Mouse (Mus musculus): Measurements from ENCODE around the gene Nsun7. TPM values are rescaled to one million over a fixed set of nuclear protein-coding genes. Genes with fewer than 3 reads are reported as not detected.

The Nsun7 gene
- polyA plus RNA-seq, 1 experiment: 4.2 TPM

DNA sequence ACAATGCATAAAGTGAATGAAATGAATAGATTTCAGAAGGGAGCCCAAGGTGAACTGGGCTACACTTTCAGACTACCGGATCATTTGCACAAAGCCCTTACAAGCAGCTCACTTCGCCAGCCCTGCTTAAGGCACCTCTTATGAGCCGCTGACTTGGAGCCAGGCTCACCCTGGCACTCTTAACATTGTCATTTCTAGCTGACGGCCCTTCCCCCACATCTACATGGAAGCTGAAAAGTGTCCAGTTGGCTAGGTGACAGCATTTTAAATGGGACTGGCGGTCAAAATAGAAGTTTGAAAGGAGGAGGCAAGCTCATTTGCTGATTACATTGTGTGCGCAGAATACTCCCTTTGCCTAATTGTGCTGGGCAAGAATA lies 78.3 kb downstream of the Nsun7 start:
- no peak for TF ChIP-seq CTCF (IDR thresholded peaks at IDR 0.05; ENCODE audit: borderline replicate concordance, insufficient read depth, low read depth, low read length)
- TF ChIP-seq POLR2A (IDR thresholded peaks at IDR 0.05; ENCODE audit: borderline replicate concordance, insufficient read depth, low read length): no peak
- Histone ChIP-seq H3K27me3 (ENCODE audit: control insufficient read depth, insufficient read depth, low read length) (no peaks in the 10 kb centered on the region), H3K4me3 (replicated peaks; ENCODE audit: insufficient read depth, low read depth, low read length) (peak overlapping the region; percentile 51), H3K4me1 (ENCODE audit: control insufficient read depth, insufficient read depth, low read length) (peaks cover 5% of the 10 kb centered on the region), H3K27ac (ENCODE audit: insufficient read depth, low read length) (no peak overlapping the region)
- peak; percentile 50 to 55 for DNase-seq
- 9% methylated on average over 6 of the region's 6 CpGs for WGBS

DNA sequence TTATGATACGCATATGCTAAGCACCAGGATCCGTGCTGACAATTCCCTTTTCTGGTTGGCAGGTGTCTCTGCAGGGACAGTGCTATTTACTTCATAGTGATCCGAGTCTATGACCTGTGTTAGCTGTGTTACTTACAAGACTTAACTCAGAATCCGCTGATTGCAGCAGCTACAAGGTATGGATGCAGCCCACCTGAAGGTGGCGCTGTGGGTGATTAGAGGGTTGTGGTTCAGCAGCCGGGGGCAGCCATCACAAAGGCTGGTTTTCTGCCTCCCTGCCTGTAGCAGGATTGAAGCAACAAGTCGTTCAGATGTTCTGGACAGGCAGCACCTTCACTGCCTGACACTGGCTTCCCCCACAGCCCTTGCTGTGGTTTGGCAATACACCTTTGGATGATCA lies 78.9 kb downstream of the Nsun7 start:
- no peak for TF ChIP-seq POLR2A (IDR thresholded peaks at IDR 0.05; ENCODE audit: borderline replicate concordance, insufficient read depth, low read length)
- no peak for TF ChIP-seq CTCF (IDR thresholded peaks at IDR 0.05; ENCODE audit: borderline replicate concordance, insufficient read depth, low read depth, low read length)
- no peaks in the 10 kb centered on the region for H3K27me3 ChIP-seq (ENCODE audit: control insufficient read depth, insufficient read depth, low read length)
- no peak overlapping the region for H3K27ac ChIP-seq (ENCODE audit: insufficient read depth, low read length)
- no peak overlapping the region for H3K4me3 ChIP-seq (replicated peaks; ENCODE audit: insufficient read depth, low read depth, low read length)
- 46% methylated on average over 7 of the region's 7 CpGs for WGBS
- peak in 1 of 2 experiments; percentile 30 for DNase-seq
- H3K4me1 ChIP-seq (ENCODE audit: control insufficient read depth, insufficient read depth, low read length): peaks cover 5% of the 10 kb centered on the region

DNA sequence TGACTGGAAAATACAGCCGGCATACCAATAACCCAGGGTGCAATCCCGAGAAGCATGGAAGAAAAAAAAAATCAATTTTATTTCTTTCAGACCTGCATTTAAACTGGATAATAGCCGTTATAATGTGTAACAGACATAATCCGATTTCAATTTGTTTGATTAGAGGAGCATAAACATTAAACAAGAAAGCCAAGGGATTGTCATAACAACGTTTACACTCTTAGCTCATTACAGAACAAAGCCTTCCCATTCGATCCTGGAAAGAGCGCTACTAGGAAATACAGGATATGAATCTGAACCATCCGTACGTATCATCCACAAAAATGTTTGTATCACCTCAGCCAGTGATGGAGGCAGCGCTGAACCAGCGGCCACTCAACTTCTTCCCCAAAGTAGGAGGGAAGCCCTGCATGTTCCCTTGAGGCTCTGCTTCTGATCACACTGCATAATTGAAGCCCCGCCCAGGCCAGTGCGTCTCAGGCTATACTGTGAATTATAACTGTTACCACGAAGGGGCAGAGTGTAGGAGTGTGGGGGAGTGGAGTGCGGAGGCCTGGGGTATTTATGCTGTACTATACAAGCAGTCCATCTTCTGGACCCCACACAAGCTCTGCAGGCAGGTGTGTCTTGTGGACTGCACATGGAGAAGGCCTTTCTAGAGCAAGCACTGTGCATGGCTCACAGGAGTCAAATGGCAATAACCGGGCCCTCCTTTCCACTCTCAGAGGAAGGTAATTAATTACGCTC lies 80.8 kb downstream of the Nsun7 start:
- H3K4me3 ChIP-seq (replicated peaks; ENCODE audit: insufficient read depth, low read depth, low read length): no peak overlapping the region

DNA sequence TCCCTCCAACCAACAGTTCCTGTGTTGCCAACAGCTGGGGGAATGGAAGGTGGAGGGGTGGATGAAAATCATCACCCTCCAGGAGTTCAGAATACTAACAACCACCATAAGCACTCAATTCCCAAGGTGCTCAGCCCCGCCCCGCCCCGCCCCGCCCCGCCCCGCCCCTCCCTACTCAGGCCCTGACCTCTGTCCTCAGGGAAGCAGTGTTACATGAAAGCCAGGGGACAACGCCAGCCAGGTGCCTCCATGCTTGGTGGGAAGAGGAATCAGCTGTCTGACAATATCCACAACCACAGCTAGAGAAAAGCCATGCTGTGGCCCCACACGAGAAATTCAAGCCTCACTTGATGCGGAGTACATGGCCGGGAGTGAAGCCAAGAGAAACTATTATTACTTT lies 82.2 kb downstream of the Nsun7 start:
- no peaks in the 10 kb centered on the region for H3K27me3 ChIP-seq (ENCODE audit: control insufficient read depth, insufficient read depth, low read length)
- peaks cover 5% of the 10 kb centered on the region for H3K4me1 ChIP-seq (ENCODE audit: control insufficient read depth, insufficient read depth, low read length)
- no peak for TF ChIP-seq CTCF (IDR thresholded peaks at IDR 0.05; ENCODE audit: borderline replicate concordance, insufficient read depth, low read depth, low read length)
- TF ChIP-seq POLR2A (IDR thresholded peaks at IDR 0.05; ENCODE audit: borderline replicate concordance, insufficient read depth, low read length): no peak
- no peak overlapping the region for H3K4me3 ChIP-seq (replicated peaks; ENCODE audit: insufficient read depth, low read depth, low read length)
- no peak overlapping the region for H3K27ac ChIP-seq (ENCODE audit: insufficient read depth, low read length)
- WGBS: 68% methylated on average over 10 of the region's 10 CpGs
- no peak for DNase-seq

More for the DNA sequence above, 80.8 kb downstream of the Nsun7 start:
- 75% methylated on average over 17 of the region's 17 CpGs for WGBS
- Histone ChIP-seq H3K27me3 (ENCODE audit: control insufficient read depth, insufficient read depth, low read length) (no peaks in the 10 kb centered on the region), H3K27ac (ENCODE audit: insufficient read depth, low read length) (no peak overlapping the region), H3K4me1 (ENCODE audit: control insufficient read depth, insufficient read depth, low read length) (peaks cover 5% of the 10 kb centered on the region)
- no peak for DNase-seq
- no peak for TF ChIP-seq CTCF (IDR thresholded peaks at IDR 0.05; ENCODE audit: borderline replicate concordance, insufficient read depth, low read depth, low read length)
- TF ChIP-seq POLR2A (IDR thresholded peaks at IDR 0.05; ENCODE audit: borderline replicate concordance, insufficient read depth, low read length): no peak

DNA sequence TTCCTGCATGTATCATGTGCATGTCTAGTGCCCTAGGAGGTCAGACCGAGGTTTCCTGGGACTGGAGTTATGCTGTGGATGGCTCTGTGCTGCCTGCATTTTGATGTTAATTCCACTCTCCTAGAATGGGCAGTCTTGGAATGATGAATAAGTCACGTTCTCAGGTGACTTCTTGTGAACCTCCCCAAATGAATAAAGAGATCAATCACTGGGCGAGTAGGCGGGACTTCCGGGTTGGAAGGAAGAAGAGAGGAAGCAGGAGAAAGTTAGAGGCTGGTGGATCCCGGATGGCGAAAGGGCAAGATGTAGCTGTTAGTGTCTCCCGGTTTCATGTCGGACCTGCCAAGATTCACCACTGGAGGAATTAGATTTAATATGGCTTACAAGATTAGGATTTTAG lies 82.6 kb downstream of the Nsun7 start:
- no peak overlapping the region for H3K27ac ChIP-seq (ENCODE audit: insufficient read depth, low read length)
- no peak for TF ChIP-seq CTCF (IDR thresholded peaks at IDR 0.05; ENCODE audit: borderline replicate concordance, insufficient read depth, low read depth, low read length)
- TF ChIP-seq POLR2A (IDR thresholded peaks at IDR 0.05; ENCODE audit: borderline replicate concordance, insufficient read depth, low read length): no peak
- no peaks in the 10 kb centered on the region for H3K27me3 ChIP-seq (ENCODE audit: control insufficient read depth, insufficient read depth, low read length)
- no peak overlapping the region for H3K4me3 ChIP-seq (replicated peaks; ENCODE audit: insufficient read depth, low read depth, low read length)
- H3K4me1 ChIP-seq (ENCODE audit: control insufficient read depth, insufficient read depth, low read length): peaks cover 1% of the 10 kb centered on the region
- 83% methylated on average over 9 of the region's 9 CpGs for WGBS
- DNase-seq: no peak

DNA sequence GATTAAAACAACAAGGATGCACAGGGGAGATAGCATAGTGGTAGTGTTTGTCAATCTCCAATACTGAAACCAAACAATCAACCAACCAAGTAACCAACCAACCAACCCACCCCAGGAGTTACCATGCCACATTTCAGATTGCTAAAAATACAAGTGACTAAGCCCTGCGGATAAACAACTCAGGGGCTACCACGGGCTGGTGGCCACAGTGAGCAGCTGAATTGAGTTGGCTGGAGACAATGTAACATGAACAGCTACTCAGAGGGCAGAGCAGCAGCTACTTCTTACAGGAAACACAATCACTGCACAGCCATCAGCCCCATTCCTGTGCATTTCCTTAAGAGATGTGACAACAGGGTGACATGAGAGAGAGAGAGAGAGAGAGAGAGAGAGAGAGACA lies 84.5 kb downstream of the Nsun7 start:
- Histone ChIP-seq H3K27ac (ENCODE audit: insufficient read depth, low read length) (no peak overlapping the region), H3K4me1 (ENCODE audit: control insufficient read depth, insufficient read depth, low read length) (no peaks in the 10 kb centered on the region), H3K27me3 (ENCODE audit: control insufficient read depth, insufficient read depth, low read length) (no peaks in the 10 kb centered on the region), H3K4me3 (replicated peaks; ENCODE audit: insufficient read depth, low read depth, low read length) (no peak overlapping the region)
- no peak for DNase-seq
- 43% methylated on average over 2 of the region's 2 CpGs for WGBS
- TF ChIP-seq POLR2A (IDR thresholded peaks at IDR 0.05; ENCODE audit: borderline replicate concordance, insufficient read depth, low read length): no peak
- TF ChIP-seq CTCF (IDR thresholded peaks at IDR 0.05; ENCODE audit: borderline replicate concordance, insufficient read depth, low read depth, low read length): no peak

DNA sequence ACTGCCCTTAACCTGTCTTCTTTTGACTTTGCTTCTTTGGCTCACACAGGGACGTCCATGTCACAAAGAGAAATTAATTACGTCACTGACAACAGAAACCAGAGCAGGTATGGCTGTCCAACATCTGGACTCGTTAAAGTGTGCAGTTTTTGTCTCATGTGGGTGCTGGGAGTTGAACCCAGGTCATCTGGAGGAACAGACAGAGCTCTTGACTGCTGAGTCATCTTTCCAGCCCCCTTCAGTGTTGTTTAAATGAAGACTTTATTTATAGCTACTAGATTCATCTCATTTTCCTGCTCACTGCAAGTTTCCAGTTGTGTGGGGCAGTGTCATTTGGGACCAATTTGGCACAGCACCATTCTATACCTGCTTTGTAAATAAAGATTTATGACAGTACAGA lies 85.4 kb downstream of the Nsun7 start:
- DNase-seq: no peak
- no peak overlapping the region for H3K4me3 ChIP-seq (replicated peaks; ENCODE audit: insufficient read depth, low read depth, low read length)
- no peaks in the 10 kb centered on the region for H3K27me3 ChIP-seq (ENCODE audit: control insufficient read depth, insufficient read depth, low read length)
- 75% methylated on average over 3 of the region's 3 CpGs for WGBS
- H3K27ac ChIP-seq (ENCODE audit: insufficient read depth, low read length): no peak overlapping the region
- no peaks in the 10 kb centered on the region for H3K4me1 ChIP-seq (ENCODE audit: control insufficient read depth, insufficient read depth, low read length)
- TF ChIP-seq POLR2A (IDR thresholded peaks at IDR 0.05; ENCODE audit: borderline replicate concordance, insufficient read depth, low read length) (no peak), CTCF (IDR thresholded peaks at IDR 0.05; ENCODE audit: borderline replicate concordance, insufficient read depth, low read depth, low read length) (no peak)

DNA sequence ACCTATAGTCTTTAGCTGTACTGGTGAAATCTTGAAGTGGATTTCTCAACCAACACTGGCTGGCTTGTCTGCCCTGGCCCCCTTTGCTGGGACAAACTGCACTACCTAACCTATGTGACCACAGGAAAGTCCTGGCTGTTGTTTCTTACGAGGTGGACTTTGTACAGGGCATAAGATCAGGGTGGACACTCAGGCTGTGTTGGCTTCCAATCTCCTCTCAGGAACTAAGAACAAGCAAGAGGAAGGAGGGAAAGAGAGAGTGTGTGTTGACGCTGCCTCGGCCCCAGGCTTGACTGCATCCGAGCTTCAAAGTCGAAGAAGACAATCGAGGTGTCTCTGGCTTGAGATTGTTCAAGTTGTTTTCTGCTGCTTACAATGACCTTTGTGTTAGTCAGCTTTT lies 87.1 kb downstream of the Nsun7 start:
- H3K27ac ChIP-seq (ENCODE audit: insufficient read depth, low read length): no peak overlapping the region
- 92% methylated on average over 6 of the region's 6 CpGs for WGBS
- H3K27me3 ChIP-seq (ENCODE audit: control insufficient read depth, insufficient read depth, low read length): no peaks in the 10 kb centered on the region
- no peaks in the 10 kb centered on the region for H3K4me1 ChIP-seq (ENCODE audit: control insufficient read depth, insufficient read depth, low read length)
- no peak for TF ChIP-seq POLR2A (IDR thresholded peaks at IDR 0.05; ENCODE audit: borderline replicate concordance, insufficient read depth, low read length)
- no peak for TF ChIP-seq CTCF (IDR thresholded peaks at IDR 0.05; ENCODE audit: borderline replicate concordance, insufficient read depth, low read depth, low read length)
- H3K4me3 ChIP-seq (replicated peaks; ENCODE audit: insufficient read depth, low read depth, low read length): no peak overlapping the region
- DNase-seq: no peak

Other genes with a start within 250 kb of the Nsun7 start
- gene Rbm47, start 86.8 kb upstream of the Nsun7 start, polyA plus RNA-seq (2012; rRNA removed): 0.49 and 1.7 TPM in 2 replicates

Measured in cerebellum, adult 2 months (tissue).